Mouse (Mus musculus): ENCODE results near the gene Tmem9b. TPM values are rescaled to one million over a fixed set of nuclear protein-coding genes. Genes with fewer than 3 reads are reported as not detected.

Gene Tmem9b
- polyA plus RNA-seq, 1 experiment from 2014 or later, result 117 TPM

GRCm38 (mm10) chr7:109723697-109724096 is 29.0 kb downstream of the Tmem9b start, which contains the start of gene BC051019:
Gene BC051019 (minus strand): TSS chr7:109723850.
- ATAC-seq (no peak), DNase-seq (ENCODE audit: low spot score) (no peak)
- H3K36me3 ChIP-seq (ENCODE audit: insufficient read depth, low read length), result no peaks in the 10 kb centered on the region
- no peaks in the 10 kb centered on the region for H3K4me1 ChIP-seq (ENCODE audit: insufficient read depth, low read depth, low read length)
- H3K27ac ChIP-seq (ENCODE audit: low read length), result 0 out of 2 replicates have a peak within 1 kb of the TSS, but pooled peaks have one; percentile 9
- WGBS, result 89% methylated on average over 5 of the region's 5 CpGs
- H3K4me3 ChIP-seq (ENCODE audit: low read depth, low read length), result no peak within 1 kb of the TSS
- H3K9ac ChIP-seq (replicated peaks; ENCODE audit: low read depth), result no peak within 1 kb of the TSS
- no peak within 1 kb of the TSS for H3K4me2 ChIP-seq (replicated peaks; ENCODE audit: low read depth, low read length)
- H3K9me3 ChIP-seq (ENCODE audit: low read length), result no peaks in the 10 kb centered on the region
- TF ChIP-seq EP300 (IDR thresholded peaks at IDR 0.05) (no peak), CTCF (IDR thresholded peaks at IDR 0.05) (no peak)
- no peaks in the 10 kb centered on the region for H3K27me3 ChIP-seq (replicated peaks; ENCODE audit: insufficient read depth, low read length)

- Histone ChIP-seq H3K9me3 (ENCODE audit: low read length) (no peaks in the 10 kb centered on the region), H3K36me3 (ENCODE audit: insufficient read depth, low read length) (no peaks in the 10 kb centered on the region), H3K27ac (ENCODE audit: low read length) (0 out of 2 replicates have a peak overlapping the region, but pooled peaks have one; percentile 9), H3K4me2 (replicated peaks; ENCODE audit: low read depth, low read length) (no peak overlapping the region), H3K4me1 (ENCODE audit: insufficient read depth, low read depth, low read length) (no peaks in the 10 kb centered on the region), H3K4me3 (ENCODE audit: low read depth, low read length) (no peak overlapping the region), H3K9ac (replicated peaks; ENCODE audit: low read depth) (no peak overlapping the region), H3K27me3 (replicated peaks; ENCODE audit: insufficient read depth, low read length) (no peaks in the 10 kb centered on the region)
- WGBS, result 87% methylated on average over 8 of the region's 8 CpGs
- ATAC-seq (no peak), DNase-seq (ENCODE audit: low spot score) (no peak)
- TF ChIP-seq EP300 (IDR thresholded peaks at IDR 0.05) (no peak), CTCF (IDR thresholded peaks at IDR 0.05) (no peak)
Measured at GRCm38 (mm10) chr7:109723114-109723513, 29.6 kb downstream of the Tmem9b start.

- H3K4me1 ChIP-seq (ENCODE audit: insufficient read depth, low read depth, low read length), result no peaks in the 10 kb centered on the region
- TF ChIP-seq EP300 (IDR thresholded peaks at IDR 0.05), result no peak
- peak; percentile 39 for TF ChIP-seq CTCF (IDR thresholded peaks at IDR 0.05)
- no peak overlapping the region for H3K4me2 ChIP-seq (replicated peaks; ENCODE audit: low read depth, low read length)
- H3K27ac ChIP-seq (ENCODE audit: low read length), result no peak overlapping the region
- H3K9me3 ChIP-seq (ENCODE audit: low read length), result no peaks in the 10 kb centered on the region
- DNase-seq (ENCODE audit: low spot score) (no peak), ATAC-seq (no peak)
- no peak overlapping the region for H3K4me3 ChIP-seq (ENCODE audit: low read depth, low read length)
- H3K36me3 ChIP-seq (ENCODE audit: insufficient read depth, low read length), result no peaks in the 10 kb centered on the region
- no peak overlapping the region for H3K9ac ChIP-seq (replicated peaks; ENCODE audit: low read depth)
- 97% methylated on average over 2 of the region's 2 CpGs for WGBS
- H3K27me3 ChIP-seq (replicated peaks; ENCODE audit: insufficient read depth, low read length), result no peaks in the 10 kb centered on the region
Measured at GRCm38 (mm10) chr7:109722618-109723017, 30.1 kb downstream of the Tmem9b start.

- Histone ChIP-seq H3K36me3 (ENCODE audit: insufficient read depth, low read length) (no peaks in the 10 kb centered on the region), H3K9ac (replicated peaks; ENCODE audit: low read depth) (no peak overlapping the region), H3K4me3 (ENCODE audit: low read depth, low read length) (no peak overlapping the region), H3K27me3 (replicated peaks; ENCODE audit: insufficient read depth, low read length) (no peaks in the 10 kb centered on the region), H3K27ac (ENCODE audit: low read length) (no peak overlapping the region), H3K4me2 (replicated peaks; ENCODE audit: low read depth, low read length) (no peak overlapping the region), H3K4me1 (ENCODE audit: insufficient read depth, low read depth, low read length) (no peaks in the 10 kb centered on the region), H3K9me3 (ENCODE audit: low read length) (no peaks in the 10 kb centered on the region)
- 0 out of 2 replicates have a peak, but pooled peaks have one; percentile 11 for TF ChIP-seq EP300 (IDR thresholded peaks at IDR 0.05)
- TF ChIP-seq CTCF (IDR thresholded peaks at IDR 0.05), result peak; percentile 71
- WGBS, result 53% methylated on average over 9 of the region's 9 CpGs
- ATAC-seq (no peak), DNase-seq (ENCODE audit: low spot score) (peak; percentile 73)
Measured at GRCm38 (mm10) chr7:109719286-109719685, 33.4 kb downstream of the Tmem9b start.

GRCm38 (mm10) chr7:109713434-109713982 is 39.2 kb downstream of the Tmem9b start:
- Histone ChIP-seq H3K4me1 (ENCODE audit: insufficient read depth, low read depth, low read length) (no peaks in the 10 kb centered on the region; the same call in 1 of the 2 replicates), H3K27ac (ENCODE audit: low read length) (no peak overlapping the region), H3K9ac (replicated peaks; ENCODE audit: low read depth) (no peak overlapping the region), H3K4me2 (replicated peaks; ENCODE audit: low read depth, low read length) (no peak overlapping the region), H3K4me3 (ENCODE audit: low read depth, low read length) (no peak overlapping the region), H3K9me3 (ENCODE audit: low read length) (no peaks in the 10 kb centered on the region), H3K27me3 (replicated peaks; ENCODE audit: insufficient read depth, low read length) (no peaks in the 10 kb centered on the region), H3K36me3 (ENCODE audit: insufficient read depth, low read length) (0 out of 2 replicates have a peak, but pooled peaks cover 4% of the 10 kb centered on the region)
- no peak for DNase-seq (ENCODE audit: low spot score)
- WGBS, result 94% methylated on average over 2 of the region's 2 CpGs
- no peak for TF ChIP-seq EP300 (IDR thresholded peaks at IDR 0.05)
- TF ChIP-seq CTCF (IDR thresholded peaks at IDR 0.05), result no peak
- no peak for ATAC-seq

GRCm38 (mm10) chr7:109712198-109712597 is 40.5 kb downstream of the Tmem9b start:
- ATAC-seq, result no peak

More at GRCm38 (mm10) chr7:109712198-109712597, 40.5 kb downstream of the Tmem9b start:
- Histone ChIP-seq H3K4me3 (ENCODE audit: low read depth, low read length) (no peak overlapping the region), H3K4me1 (ENCODE audit: insufficient read depth, low read depth, low read length) (peaks cover 3% of the 10 kb centered on the region; the same call in 1 of the 2 replicates), H3K36me3 (ENCODE audit: insufficient read depth, low read length) (0 out of 2 replicates have a peak, but pooled peaks cover 4% of the 10 kb centered on the region), H3K4me2 (replicated peaks; ENCODE audit: low read depth, low read length) (no peak overlapping the region), H3K27ac (ENCODE audit: low read length) (no peak overlapping the region), H3K9me3 (ENCODE audit: low read length) (no peaks in the 10 kb centered on the region), H3K9ac (replicated peaks; ENCODE audit: low read depth) (no peak overlapping the region), H3K27me3 (replicated peaks; ENCODE audit: insufficient read depth, low read length) (no peaks in the 10 kb centered on the region)
- DNase-seq (ENCODE audit: low spot score), result no peak
- WGBS, result 69% methylated on average over 7 of the region's 7 CpGs
- TF ChIP-seq CTCF (IDR thresholded peaks at IDR 0.05), result no peak
- TF ChIP-seq EP300 (IDR thresholded peaks at IDR 0.05), result no peak

All from lung, postnatal 0 days (tissue).